Mouse (Mus musculus): Measurements from ENCODE around the gene Tmem82.

Tmem82 gene

GRCm38 (mm10) chr4:141574789-141575702 is 43.4 kb downstream of the Tmem82 start:
- in situ Hi-C loops (cut with MboI), result no loop called here

GRCm38 (mm10) chr4:141573359-141573966 is 45.0 kb downstream of the Tmem82 start:
- in situ Hi-C loops (cut with MboI), result no loop called here

GRCm38 (mm10) chr4:141572668-141573358 is 45.6 kb downstream of the Tmem82 start:
- in situ Hi-C loops (cut with MboI), result no loop called here

DNA sequence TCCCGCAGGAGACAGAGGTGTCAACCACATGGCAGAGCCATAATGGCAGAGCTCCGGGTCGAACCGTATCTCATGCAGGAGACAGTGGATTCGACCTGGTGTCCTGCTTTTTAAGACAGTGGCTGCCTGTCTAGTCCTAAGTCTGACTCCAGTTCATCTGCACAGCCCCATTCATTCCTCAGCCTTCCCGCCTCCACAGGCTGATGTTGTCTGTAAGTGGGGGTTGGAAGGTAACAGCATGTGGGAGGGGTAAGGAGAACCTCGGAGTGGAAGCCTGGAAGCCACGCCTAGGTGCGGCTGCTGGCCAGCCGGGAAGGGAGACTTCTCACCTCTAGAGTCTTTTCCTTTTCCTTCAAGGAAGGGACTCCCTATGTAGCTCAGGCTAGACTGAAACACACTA is 46.5 kb downstream of the Tmem82 start:
- in situ Hi-C loops (cut with MboI), result no loop called here

- in situ Hi-C loops (cut with MboI), result no loop called here
Observed at GRCm38 (mm10) chr4:141571337-141571739, 47.1 kb downstream of the Tmem82 start.

- in situ Hi-C loops (cut with MboI), result no loop called here
Observed at GRCm38 (mm10) chr4:141570821-141571220, 47.6 kb downstream of the Tmem82 start.

DNA sequence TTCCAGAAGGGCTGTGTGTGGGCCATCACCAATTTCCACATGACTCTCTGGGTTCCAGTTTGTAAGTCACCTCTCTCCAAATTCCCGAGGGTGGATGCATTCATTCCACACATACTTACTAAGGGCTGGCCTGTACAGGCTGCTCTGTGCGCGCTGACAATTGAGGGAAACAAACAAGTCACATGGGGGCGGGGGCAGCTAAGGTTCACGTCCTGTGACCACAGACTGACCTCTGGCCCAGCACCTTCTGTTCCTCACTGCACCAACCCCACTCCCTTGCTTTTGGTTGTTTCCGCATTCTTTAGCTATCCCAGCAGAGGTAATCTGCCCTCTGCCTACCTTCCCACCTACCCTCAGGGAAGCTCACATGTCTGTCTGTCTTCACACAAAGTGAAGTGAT is 48.4 kb downstream of the Tmem82 start:
- in situ Hi-C loops (cut with MboI), result no loop called here

DNA sequence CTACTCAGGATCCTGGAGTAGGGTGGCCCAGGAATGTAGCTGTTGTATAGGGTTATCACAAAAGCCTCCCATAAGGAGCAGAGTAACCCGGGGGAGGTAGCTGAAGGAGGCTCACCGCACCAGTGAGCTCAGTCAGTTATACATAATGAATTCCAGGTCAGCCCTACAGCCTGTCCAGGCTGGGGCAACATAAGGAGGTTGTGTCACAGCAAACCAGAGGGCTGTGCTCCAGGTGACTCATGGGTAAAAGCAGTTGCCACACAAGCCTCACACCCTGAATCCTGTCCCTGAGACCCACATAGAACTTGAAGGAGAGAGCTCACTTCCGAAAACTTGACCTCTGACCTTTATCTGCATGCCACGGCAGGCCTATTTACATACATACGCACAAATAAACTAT is 49.5 kb downstream of the Tmem82 start:
- in situ Hi-C loops (cut with MboI), result loop anchor here (10.0 kb wide), 1 partner anchor 134 kb away; the partner anchor contains the start of gene Srarp

- in situ Hi-C loops (cut with MboI), result loop anchor here (10.0 kb wide), 1 partner anchor 132 kb away; the partner anchor contains the start of gene Srarp
Observed at GRCm38 (mm10) chr4:141567174-141567573, 51.3 kb downstream of the Tmem82 start.

DNA sequence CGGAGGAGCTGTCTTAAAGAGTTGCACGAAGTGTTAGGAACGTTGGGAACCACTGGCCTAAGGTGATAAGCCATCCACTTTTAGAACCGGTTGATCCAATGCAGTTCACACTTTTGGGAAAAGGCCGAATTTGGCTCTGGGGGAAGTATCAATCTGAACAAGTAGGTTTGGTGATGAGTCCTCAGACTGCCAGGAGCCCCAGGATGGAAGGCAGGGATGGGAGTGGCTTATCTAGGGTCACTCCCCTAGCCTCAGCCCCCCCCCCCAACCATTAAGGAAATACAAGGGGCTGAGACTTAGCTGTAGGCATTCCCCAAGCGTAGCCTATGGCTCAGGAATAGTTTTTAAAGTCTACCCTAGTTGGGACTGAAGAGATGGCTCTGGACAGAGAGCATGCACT is 52.2 kb downstream of the Tmem82 start:
- in situ Hi-C loops (cut with MboI), result loop anchor here (10.0 kb wide), 1 partner anchor 131 kb away; the partner anchor contains the start of gene Srarp

GRCm38 (mm10) chr4:141565325-141565724 is 53.1 kb downstream of the Tmem82 start:
- in situ Hi-C loops (cut with MboI), result loop anchor here (10.0 kb wide), 1 partner anchor 131 kb away; the partner anchor contains the start of gene Srarp

DNA sequence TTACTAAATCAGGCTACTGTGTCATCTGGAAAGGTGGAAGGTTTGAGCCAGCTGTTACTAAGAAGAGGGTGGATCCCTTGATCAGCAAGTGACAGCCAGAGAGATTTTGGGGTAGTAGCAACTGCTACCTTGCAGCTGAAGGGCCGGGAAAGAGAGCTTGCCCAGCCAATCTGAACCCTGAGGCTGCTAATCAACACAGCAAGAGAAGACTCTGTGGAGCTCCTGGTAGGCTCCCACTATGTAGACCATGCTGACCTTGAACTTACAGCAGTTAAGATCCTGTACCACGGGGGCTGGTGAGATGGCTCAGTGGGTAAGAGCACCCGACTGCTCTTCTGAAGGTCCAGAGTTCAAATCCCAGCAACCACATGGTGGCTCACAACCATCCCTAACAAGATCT is 53.8 kb downstream of the Tmem82 start:
- in situ Hi-C loops (cut with MboI), result loop anchor here (10.0 kb wide), 1 partner anchor 130 kb away; the partner anchor contains the start of gene Srarp

DNA sequence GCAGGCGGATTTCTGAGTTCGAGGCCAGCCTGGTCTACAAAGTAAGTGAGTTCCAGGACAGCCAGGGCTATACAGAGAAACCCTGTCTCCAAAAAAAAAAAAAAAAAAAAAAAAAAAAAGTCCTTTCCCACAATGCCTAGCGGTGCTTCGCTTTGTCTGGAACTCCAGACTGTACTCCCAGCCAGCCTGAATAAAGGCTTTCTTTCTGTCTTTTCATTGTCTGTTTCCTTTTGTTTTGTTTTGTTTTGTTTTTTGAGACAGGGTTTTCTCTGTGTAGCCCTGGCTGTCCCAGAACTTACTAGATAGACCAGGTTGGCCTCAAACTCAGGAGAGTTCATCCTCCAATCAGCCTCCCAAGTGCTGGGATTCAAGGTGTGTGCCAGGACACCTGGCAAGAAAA is 54.2 kb downstream of the Tmem82 start:
- in situ Hi-C loops (cut with MboI), result loop anchor here (10.0 kb wide), 1 partner anchor 129 kb away; the partner anchor contains the start of gene Srarp
